Mouse (Mus musculus): ENCODE data around the gene Esyt2.
"Not testable (repeated sequence)": the region's sequence is repeated elsewhere in the genome, so short reads cannot be mapped to it uniquely, and the experiment has no call there.

The Esyt2 gene

GRCm38 (mm10) chr12:116280653-116281364 lies at the start of gene Esyt2:
Gene Esyt2, plus strand, starts transcription at chr12:116281196.
- peak; percentile 98 for DNase-seq (ENCODE audit: low read depth)

- DNase-seq (ENCODE audit: low read depth), result no peak
Observed at GRCm38 (mm10) chr12:116231612-116232011, 49.4 kb upstream of the Esyt2 start.

GRCm38 (mm10) chr12:116232061-116232460 lies 48.9 kb upstream of the Esyt2 start:
- DNase-seq (ENCODE audit: low read depth), result no peak

GRCm38 (mm10) chr12:116235356-116235755 lies 45.6 kb upstream of the Esyt2 start:
- DNase-seq (ENCODE audit: low read depth), result no peak

- DNase-seq (ENCODE audit: low read depth), result no peak
Observed at GRCm38 (mm10) chr12:116236658-116237057, 44.3 kb upstream of the Esyt2 start.

- no peak for DNase-seq (ENCODE audit: low read depth)
Observed at GRCm38 (mm10) chr12:116238370-116238769, 42.6 kb upstream of the Esyt2 start.

- no peak for DNase-seq (ENCODE audit: low read depth)
Observed at GRCm38 (mm10) chr12:116238803-116239202, 42.2 kb upstream of the Esyt2 start.

- no peak for DNase-seq (ENCODE audit: low read depth)
Observed at GRCm38 (mm10) chr12:116244601-116245000, 36.4 kb upstream of the Esyt2 start.

- no peak for DNase-seq (ENCODE audit: low read depth)
Observed at GRCm38 (mm10) chr12:116254652-116255051, 26.3 kb upstream of the Esyt2 start.

GRCm38 (mm10) chr12:116255636-116256035 lies 25.4 kb upstream of the Esyt2 start:
- DNase-seq (ENCODE audit: low read depth), result no peak

- DNase-seq (ENCODE audit: low read depth), result no peak
Observed at GRCm38 (mm10) chr12:116258321-116258720, 22.7 kb upstream of the Esyt2 start.

- no peak for DNase-seq (ENCODE audit: low read depth)
Observed at GRCm38 (mm10) chr12:116262555-116263341, 18.2 kb upstream of the Esyt2 start, which contains the start of gene Wdr60. Gene Wdr60, minus strand, starts transcription at chr12:116263022.

GRCm38 (mm10) chr12:116264756-116265155 lies 16.2 kb upstream of the Esyt2 start:
- DNase-seq (ENCODE audit: low read depth), result no peak

GRCm38 (mm10) chr12:116265275-116265674 lies 15.7 kb upstream of the Esyt2 start:
- DNase-seq (ENCODE audit: low read depth), result no peak

GRCm38 (mm10) chr12:116269450-116269849 lies 11.5 kb upstream of the Esyt2 start:
- DNase-seq (ENCODE audit: low read depth), result no peak

GRCm38 (mm10) chr12:116270538-116270937 lies 10.5 kb upstream of the Esyt2 start:
- DNase-seq (ENCODE audit: low read depth), result no peak

- no peak for DNase-seq (ENCODE audit: low read depth)
Observed at GRCm38 (mm10) chr12:116271071-116271470, 9.9 kb upstream of the Esyt2 start.

- no peak for DNase-seq (ENCODE audit: low read depth)
Observed at GRCm38 (mm10) chr12:116273733-116274132, 7.3 kb upstream of the Esyt2 start.

- DNase-seq (ENCODE audit: low read depth), result not testable (repeated sequence)
Observed at GRCm38 (mm10) chr12:116275086-116275485, 5.9 kb upstream of the Esyt2 start, which contains the start of gene Gm11027. Gene Gm11027, plus strand, starts transcription at chr12:116275386.

GRCm38 (mm10) chr12:116275631-116276030 lies 5.4 kb upstream of the Esyt2 start:
- no peak for DNase-seq (ENCODE audit: low read depth)

- no peak for DNase-seq (ENCODE audit: low read depth)
Observed at GRCm38 (mm10) chr12:116276961-116277360, 4.0 kb upstream of the Esyt2 start.

- DNase-seq (ENCODE audit: low read depth), result no peak
Observed at GRCm38 (mm10) chr12:116278541-116278940, 2.5 kb upstream of the Esyt2 start.

GRCm38 (mm10) chr12:116279181-116279580 lies 1.8 kb upstream of the Esyt2 start:
- no peak for DNase-seq (ENCODE audit: low read depth)

Measured in c-Kit-positive CD71-positive TER-119-negative erythroid progenitor cells, embryonic 14.5 days (primary cell).